In genomic region chr5:121872158-121872557, GRCm38 (mm10) we compare ENCODE assay signal across 9 mouse cellular contexts. TPM values are rescaled to one million over a fixed set of nuclear protein-coding genes. Genes with fewer than 3 reads are reported as not detected.
DNase-seq lines count a peak whose midpoint lies in the region; ATAC-seq and TF ChIP-seq lines count a peak whose summit lies in the region.
"Had no signal": no experiment of that assay in that cellular context is flagged by ENCODE, and none has a peak within 500 bp of the region (broad histone marks: within the 10 kb centered on the region; RNA-seq: fewer than 3 reads in every experiment).

No protein-coding gene starts in this region.

- H3K4me1 ChIP-seq in forebrain, embryonic 12.5 days: no peaks in the 10 kb centered on the region
- H3K4me1 ChIP-seq in hindbrain, embryonic 10.5 days (replicated peaks): peaks cover 9% of the 10 kb centered on the region
- no peaks in the 10 kb centered on the region for H3K4me1 ChIP-seq in midbrain, embryonic 12.5 days
- H3K4me1 ChIP-seq: limb, embryonic 12.5 days had no signal

- peaks cover 24% of the 10 kb centered on the region; the same call in 1 of the 2 replicates for H3K36me3 ChIP-seq in forebrain, embryonic 12.5 days (replicated peaks)
- H3K36me3 ChIP-seq in hindbrain, embryonic 10.5 days: peaks cover 50% of the 10 kb centered on the region
- H3K36me3 ChIP-seq in midbrain, embryonic 12.5 days: peaks cover 62% of the 10 kb centered on the region

- no peak overlapping the region for H3K4me2 ChIP-seq in forebrain, embryonic 12.5 days
- H3K4me2 ChIP-seq in midbrain, embryonic 12.5 days (replicated peaks): no peak overlapping the region
- H3K4me2 ChIP-seq: limb, embryonic 12.5 days had no signal

- no peak overlapping the region for H3K4me3 ChIP-seq in forebrain, embryonic 12.5 days (replicated peaks)
- no peak overlapping the region for H3K4me3 ChIP-seq in hindbrain, embryonic 10.5 days
- no peak overlapping the region for H3K4me3 ChIP-seq in midbrain, embryonic 12.5 days
- H3K4me3 ChIP-seq: limb, embryonic 12.5 days had no signal

- WGBS in forebrain, embryonic 12.5 days: 6% methylated on average over 4 of the region's 4 CpGs
- 13% methylated on average over 4 of the region's 4 CpGs for WGBS in hindbrain, embryonic 10.5 days
- 7% methylated on average over 4 of the region's 4 CpGs for WGBS in midbrain, embryonic 12.5 days

- DNase-seq in Muller cell, postnatal 12 days (ENCODE audit: inconsistent ontology term): peak; percentile 62
- peak; percentile 90 for DNase-seq in brain, embryonic 14.5 days (ENCODE audit: low read depth)
- peak; percentile 86 for DNase-seq in hindbrain, embryonic 10.5 days (ENCODE audit: low spot score)
- DNase-seq in left cerebral cortex, postnatal 10 days (ENCODE audit: extremely low spot score in 1 of 2, low spot score in 2 of 2): peak; percentile 70 to 87
- peak; percentile 56 for DNase-seq in skeletal muscle tissue, adult 2 months (ENCODE audit: low read depth, low spot score)

- H3K27ac ChIP-seq in forebrain, embryonic 12.5 days: no peak overlapping the region
- H3K27ac ChIP-seq in hindbrain, embryonic 10.5 days: no peak overlapping the region
- no peak overlapping the region for H3K27ac ChIP-seq in midbrain, embryonic 12.5 days (replicated peaks)
- H3K27ac ChIP-seq: limb, embryonic 12.5 days had no signal

- H3K27me3 ChIP-seq in forebrain, embryonic 12.5 days: peaks cover 16% of the 10 kb centered on the region; the same call in 1 of the 2 replicates
- peaks cover 20% of the 10 kb centered on the region; the same call in 1 of the 2 replicates for H3K27me3 ChIP-seq in hindbrain, embryonic 10.5 days (ENCODE audit: insufficient read depth, poor library complexity, severe bottlenecking)
- no peaks in the 10 kb centered on the region for H3K27me3 ChIP-seq in midbrain, embryonic 12.5 days

- ATAC-seq in forebrain, embryonic 12.5 days (ENCODE audit: low FRiP score): peak; percentile 75
- peak; percentile 49; the same call in 1 of the 2 replicates for ATAC-seq in midbrain, embryonic 12.5 days (ENCODE audit: low FRiP score, low read depth)
- no peak; the same call in 1 of the 2 replicates for ATAC-seq in erythroblast, adult 5-6 weeks (replicated peaks; ENCODE audit: low FRiP score, poor library complexity, severe bottlenecking)

- intact Hi-C loops in left cerebral cortex, postnatal 10 days (cut with DNase I): loop anchor here (1.0 to 5.0 kb wide), 2 partner anchors 185 to 217 kb away; no protein-coding TSS in a partner anchor

- no peaks in the 10 kb centered on the region for H3K9me3 ChIP-seq in forebrain, embryonic 12.5 days
- H3K9me3 ChIP-seq in hindbrain, embryonic 10.5 days: no peaks in the 10 kb centered on the region
- no peaks in the 10 kb centered on the region for H3K9me3 ChIP-seq in midbrain, embryonic 12.5 days
- H3K9me3 ChIP-seq: limb, embryonic 12.5 days had no signal

- no peak overlapping the region for H3K9ac ChIP-seq in forebrain, embryonic 12.5 days
- H3K9ac ChIP-seq in midbrain, embryonic 12.5 days (replicated peaks): no peak overlapping the region
- H3K9ac ChIP-seq: limb, embryonic 12.5 days had no signal

- no peak for TF ChIP-seq POLR2A in brain, embryonic 14.5 days (IDR thresholded peaks at IDR 0.05; ENCODE audit: borderline replicate concordance, extremely low read depth, insufficient read depth, insufficient read length, poor library complexity, severe bottlenecking)

- peak; percentile 97 for TF ChIP-seq CTCF in brain, embryonic 14.5 days (IDR thresholded peaks at IDR 0.05; ENCODE audit: borderline replicate concordance, extremely low read depth, insufficient read depth, insufficient read length)

RNA-seq across cellular contexts. Expression of gene Pheta1, which starts 23.4 kb away (rescaled TPM):
- 45.0 and 55.7 TPM in 2 replicates for polyA plus RNA-seq in brain, embryonic 14.5 days (2012; rRNA removed)
- polyA plus RNA-seq in forebrain, embryonic 12.5 days (2016; fragmentation: Nextera tagmentation; extraction: Ambion mirVana): 44.6 and 48.1 TPM in 2 replicates
- 44.8 and 54.5 TPM in 2 replicates for polyA plus RNA-seq in hindbrain, embryonic 10.5 days (2016; fragmentation: Nextera tagmentation; extraction: Ambion mirVana)
- total RNA-seq in left cerebral cortex, postnatal 10 days (2021): 10 to 100 TPM; 11.4 to 12.4 TPM
- polyA plus RNA-seq in midbrain, embryonic 12.5 days (2016; fragmentation: Nextera tagmentation; extraction: Ambion mirVana): 53.0 and 53.5 TPM in 2 replicates
- 0.19 and 0.84 TPM in 2 replicates for total RNA-seq in erythroblast, adult 5-6 weeks (2015; ENCODE audit: low replicate concordance)
- total RNA-seq in erythroblast, adult 5-6 weeks (2017; ENCODE audit: low replicate concordance): 0.70 TPM in 1 of 2 replicates, not detected in the other

RNA-seq across cellular contexts. Expression of gene Sh2b3, which starts 34.7 kb away (rescaled TPM):
- polyA plus RNA-seq in brain, embryonic 14.5 days (2012; rRNA removed): 10.2 and 13.5 TPM in 2 replicates
- 7.1 and 7.4 TPM in 2 replicates for polyA plus RNA-seq in forebrain, embryonic 12.5 days (2016; fragmentation: Nextera tagmentation; extraction: Ambion mirVana)
- 9.3 and 11.1 TPM in 2 replicates for polyA plus RNA-seq in hindbrain, embryonic 10.5 days (2016; fragmentation: Nextera tagmentation; extraction: Ambion mirVana)
- 10 to 100 TPM; 17.1 to 17.3 TPM for total RNA-seq in left cerebral cortex, postnatal 10 days (2021)
- polyA plus RNA-seq in midbrain, embryonic 12.5 days (2016; fragmentation: Nextera tagmentation; extraction: Ambion mirVana): 8.8 and 9.0 TPM in 2 replicates
- 9.0 and 18.1 TPM in 2 replicates for total RNA-seq in erythroblast, adult 5-6 weeks (2015; ENCODE audit: low replicate concordance)
- total RNA-seq in erythroblast, adult 5-6 weeks (2017; ENCODE audit: low replicate concordance): 5.5 and 6.0 TPM in 2 replicates
